Mouse (Mus musculus): ENCODE measurements at regions not wholly inside any gene's neighbourhood (a gene's known extent, or its start where the extent isn't known, plus 50 kb on each side); places are given as distances from the start of the nearest gene placed in this dataset.

DNA sequence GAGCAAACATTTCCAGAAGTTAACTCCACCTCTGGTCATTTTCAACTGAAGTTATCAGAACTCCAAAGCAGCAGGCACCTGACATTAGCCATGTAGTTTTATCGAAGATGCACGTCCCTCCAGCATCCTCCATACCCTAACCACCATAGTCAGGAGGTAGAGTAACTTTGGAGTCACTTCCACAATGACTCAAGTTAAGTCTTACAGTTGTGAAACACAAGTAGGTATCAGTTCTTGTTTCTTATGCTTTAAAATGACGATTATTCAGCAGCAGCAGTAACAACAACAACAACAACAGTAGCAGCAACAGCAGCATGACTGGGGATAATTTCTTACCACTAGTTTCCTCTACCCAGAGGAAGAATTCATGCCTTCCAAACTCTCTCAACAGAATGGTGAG lies 51.3 kb upstream of the Tank start:
- WGBS, result 84% methylated on average over 3 of the region's 3 CpGs
- Histone ChIP-seq H3K36me3 (ENCODE audit: control insufficient read depth, insufficient read depth, low read length) (no peaks in the 10 kb centered on the region), H3K4me3 (ENCODE audit: low read depth, low read length) (no peak overlapping the region), H3K9ac (ENCODE audit: low read depth, low read length) (no peak overlapping the region), H3K27me3 (replicated peaks; ENCODE audit: control insufficient read depth, insufficient read depth, low read length) (no peaks in the 10 kb centered on the region), H3K4me2 (ENCODE audit: low read depth, low read length) (no peak overlapping the region), H3K4me1 (ENCODE audit: control insufficient read depth, insufficient read depth, low read length) (no peaks in the 10 kb centered on the region), H3K9me3 (ENCODE audit: control insufficient read depth, low read length) (no peaks in the 10 kb centered on the region), H3K27ac (replicated peaks; ENCODE audit: low read depth, low read length) (no peak overlapping the region)
- DNase-seq (ENCODE audit: low spot score) (no peak), ATAC-seq (ENCODE audit: low read depth) (no peak)

DNA sequence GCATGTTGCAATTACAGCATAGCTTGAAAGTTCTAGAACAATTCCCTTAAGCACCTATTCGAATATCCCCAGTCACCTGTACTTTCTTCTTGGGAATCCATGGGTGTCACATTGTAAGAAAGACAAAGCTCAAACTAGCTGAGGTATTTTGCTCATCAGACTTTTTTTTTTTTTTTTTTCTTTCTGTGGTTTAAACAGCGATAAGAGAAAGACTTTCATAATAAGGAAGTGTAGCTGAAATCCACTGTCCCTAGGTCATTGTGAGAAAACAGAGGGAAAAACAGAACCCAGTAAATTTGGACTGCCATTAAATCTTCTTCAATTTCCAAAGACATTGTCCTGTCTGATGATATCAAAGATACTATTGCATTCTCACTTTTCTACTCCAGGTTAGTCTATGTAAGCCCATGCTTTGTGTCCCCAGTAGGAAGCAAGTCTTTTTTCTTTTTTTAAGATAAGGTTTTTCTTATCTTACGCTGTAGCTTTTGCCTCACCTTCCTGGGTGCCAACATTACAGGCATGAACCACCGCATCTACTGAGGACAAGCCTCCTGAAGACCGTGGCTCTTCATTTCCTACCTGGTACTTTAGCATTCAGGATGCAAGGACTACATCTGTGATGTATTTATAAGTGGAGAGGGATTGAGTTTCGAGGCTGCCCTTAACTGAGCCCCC lies 54.2 kb upstream of the Tank start:
- Histone ChIP-seq H3K36me3 (ENCODE audit: control insufficient read depth, insufficient read depth, low read length) (no peaks in the 10 kb centered on the region), H3K4me1 (ENCODE audit: control insufficient read depth, insufficient read depth, low read length) (no peaks in the 10 kb centered on the region), H3K27me3 (replicated peaks; ENCODE audit: control insufficient read depth, insufficient read depth, low read length) (no peaks in the 10 kb centered on the region), H3K9me3 (ENCODE audit: control insufficient read depth, low read length) (no peaks in the 10 kb centered on the region), H3K4me3 (ENCODE audit: low read depth, low read length) (no peak overlapping the region), H3K27ac (replicated peaks; ENCODE audit: low read depth, low read length) (no peak overlapping the region), H3K9ac (ENCODE audit: low read depth, low read length) (no peak overlapping the region), H3K4me2 (ENCODE audit: low read depth, low read length) (no peak overlapping the region)
- ATAC-seq (ENCODE audit: low read depth) (no peak), DNase-seq (ENCODE audit: low spot score) (no peak)
- 77% methylated on average over 6 of the region's 6 CpGs for WGBS

DNA sequence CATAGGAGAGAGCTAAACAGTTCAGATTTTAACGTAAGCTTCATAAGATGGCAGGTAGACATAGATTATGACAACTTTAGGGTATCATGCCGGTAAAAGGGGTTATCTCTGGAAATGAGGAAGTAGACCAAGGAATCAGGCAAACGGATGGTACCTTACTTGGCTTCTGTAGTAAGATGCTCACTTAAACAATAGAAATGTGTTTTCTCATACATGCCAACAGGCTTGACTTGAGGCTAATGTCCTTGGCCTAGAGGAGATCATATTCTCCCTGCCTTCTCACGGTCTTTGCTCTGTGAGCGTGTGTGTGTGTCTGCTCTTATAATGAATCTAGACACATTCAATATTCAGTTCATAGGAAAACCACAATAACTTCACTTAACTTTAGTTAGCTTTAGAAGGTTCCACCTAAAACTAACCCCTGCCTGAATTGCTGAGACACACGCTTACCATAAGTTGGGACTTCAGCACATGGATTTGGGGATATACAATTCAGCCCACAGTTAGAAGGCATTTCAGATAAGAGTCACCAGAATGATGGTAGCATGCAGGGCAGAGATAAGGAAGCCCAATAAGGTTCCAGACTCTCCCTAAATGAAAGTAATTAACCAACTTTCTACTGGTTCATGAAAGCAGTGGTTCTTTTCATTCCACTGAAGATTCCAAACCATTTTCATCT lies 63.8 kb upstream of the Tank start:
- H3K4me2 ChIP-seq (ENCODE audit: low read depth, low read length), result no peak overlapping the region
- no peak for DNase-seq (ENCODE audit: low spot score)
- H3K27ac ChIP-seq (replicated peaks; ENCODE audit: low read depth, low read length), result no peak overlapping the region
- no peaks in the 10 kb centered on the region for H3K4me1 ChIP-seq (ENCODE audit: control insufficient read depth, insufficient read depth, low read length)
- no peak for ATAC-seq (ENCODE audit: low read depth)
- no peak overlapping the region for H3K4me3 ChIP-seq (ENCODE audit: low read depth, low read length)
- 93% methylated on average over 6 of the region's 6 CpGs for WGBS
- no peaks in the 10 kb centered on the region for H3K36me3 ChIP-seq (ENCODE audit: control insufficient read depth, insufficient read depth, low read length)
- no peaks in the 10 kb centered on the region for H3K27me3 ChIP-seq (replicated peaks; ENCODE audit: control insufficient read depth, insufficient read depth, low read length)
- H3K9me3 ChIP-seq (ENCODE audit: control insufficient read depth, low read length), result peaks cover 4% of the 10 kb centered on the region; the same call in 1 of the 2 replicates
- H3K9ac ChIP-seq (ENCODE audit: low read depth, low read length), result no peak overlapping the region

DNA sequence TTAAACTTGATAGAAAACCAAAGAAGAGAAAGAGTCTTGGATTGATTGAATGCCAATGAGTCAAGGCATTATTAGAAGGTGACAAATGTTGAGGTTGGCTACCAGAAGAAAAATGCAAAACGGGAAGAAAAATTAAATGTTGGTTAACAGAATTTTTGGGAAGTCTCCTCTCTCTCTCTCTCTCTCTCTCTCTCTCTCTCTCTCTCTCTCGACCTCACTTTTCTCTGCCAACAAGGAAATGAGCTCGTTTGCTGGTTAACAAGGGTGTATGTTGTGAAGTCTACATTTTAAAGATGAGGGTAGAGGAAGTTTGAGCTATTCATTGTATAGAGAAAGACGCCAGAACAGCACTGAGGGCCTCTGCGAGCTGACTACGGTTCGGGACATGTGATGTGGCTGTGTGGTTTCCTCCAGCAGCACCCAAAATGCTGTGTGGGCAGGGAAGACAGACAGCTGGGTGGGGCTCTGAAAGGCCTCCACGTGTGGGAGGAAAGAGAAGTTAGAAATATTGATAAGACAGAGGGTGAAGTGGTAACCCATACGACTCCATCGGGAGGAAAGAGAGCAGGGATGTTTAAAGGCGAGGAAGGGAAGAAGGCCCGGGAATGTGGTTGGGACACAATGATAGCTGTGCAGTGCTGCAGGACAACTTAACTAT lies 64.5 kb upstream of the Tank start:
- Histone ChIP-seq H3K4me3 (ENCODE audit: low read depth, low read length) (no peak overlapping the region), H3K27me3 (replicated peaks; ENCODE audit: control insufficient read depth, insufficient read depth, low read length) (no peaks in the 10 kb centered on the region), H3K27ac (replicated peaks; ENCODE audit: low read depth, low read length) (no peak overlapping the region), H3K9me3 (ENCODE audit: control insufficient read depth, low read length) (peaks cover 4% of the 10 kb centered on the region; the same call in 1 of the 2 replicates), H3K36me3 (ENCODE audit: control insufficient read depth, insufficient read depth, low read length) (no peaks in the 10 kb centered on the region), H3K4me2 (ENCODE audit: low read depth, low read length) (no peak overlapping the region), H3K4me1 (ENCODE audit: control insufficient read depth, insufficient read depth, low read length) (no peaks in the 10 kb centered on the region), H3K9ac (ENCODE audit: low read depth, low read length) (no peak overlapping the region)
- WGBS, result 71% methylated on average over 12 of the region's 12 CpGs
- ATAC-seq (ENCODE audit: low read depth) (no peak), DNase-seq (ENCODE audit: low spot score) (no peak)

DNA sequence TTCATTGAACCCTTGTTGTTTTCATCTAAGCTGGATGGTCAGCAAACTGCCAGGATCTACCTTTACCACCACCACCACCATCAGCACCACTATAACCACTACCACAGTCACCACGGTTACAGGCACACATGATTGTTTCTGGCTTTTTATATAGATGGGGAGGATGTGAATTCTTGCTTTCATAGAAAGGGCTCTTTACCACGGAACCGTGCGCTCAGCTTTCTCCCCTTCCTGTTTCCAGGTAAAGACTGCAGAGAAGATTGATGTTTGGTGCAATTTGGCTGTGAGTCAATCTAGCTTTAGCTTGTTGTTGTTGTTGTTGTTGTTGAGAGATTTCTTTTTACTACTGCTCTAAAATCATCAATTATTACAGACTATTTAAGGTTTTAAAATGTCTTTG lies 74.8 kb upstream of the Tank start:
- H3K4me2 ChIP-seq (ENCODE audit: low read depth, low read length), result no peak overlapping the region
- H3K27me3 ChIP-seq (replicated peaks; ENCODE audit: control insufficient read depth, insufficient read depth, low read length), result no peaks in the 10 kb centered on the region
- DNase-seq (ENCODE audit: low spot score), result no peak
- no peaks in the 10 kb centered on the region for H3K4me1 ChIP-seq (ENCODE audit: control insufficient read depth, insufficient read depth, low read length)
- ATAC-seq (ENCODE audit: low read depth), result no peak
- H3K9ac ChIP-seq (ENCODE audit: low read depth, low read length), result no peak overlapping the region
- H3K27ac ChIP-seq (replicated peaks; ENCODE audit: low read depth, low read length), result no peak overlapping the region
- WGBS, result 81% methylated on average over 4 of the region's 4 CpGs
- H3K36me3 ChIP-seq (ENCODE audit: control insufficient read depth, insufficient read depth, low read length), result no peaks in the 10 kb centered on the region
- H3K9me3 ChIP-seq (ENCODE audit: control insufficient read depth, low read length), result peaks cover 4% of the 10 kb centered on the region; the same call in 1 of the 2 replicates
- H3K4me3 ChIP-seq (ENCODE audit: low read depth, low read length), result no peak overlapping the region

DNA sequence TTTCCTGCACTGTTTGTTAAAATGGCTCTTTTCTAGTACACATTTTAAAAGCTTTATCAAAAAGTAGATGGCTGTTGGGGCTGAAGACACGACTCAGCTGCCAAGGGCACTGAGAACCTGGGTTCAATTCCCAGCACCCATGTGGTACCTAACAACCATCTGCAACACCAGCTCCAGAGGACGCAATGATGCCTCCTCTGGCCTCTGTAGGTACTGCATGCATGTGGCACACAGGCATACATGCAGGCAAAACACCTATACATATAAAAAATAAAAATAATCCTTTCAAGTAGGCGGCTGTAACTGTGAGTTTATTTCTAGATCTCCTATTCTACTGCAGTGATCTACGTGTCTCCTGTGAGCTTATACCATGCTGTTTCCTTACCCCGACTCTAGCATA lies 76.5 kb upstream of the Tank start:
- DNase-seq (ENCODE audit: low spot score), result no peak

DNA sequence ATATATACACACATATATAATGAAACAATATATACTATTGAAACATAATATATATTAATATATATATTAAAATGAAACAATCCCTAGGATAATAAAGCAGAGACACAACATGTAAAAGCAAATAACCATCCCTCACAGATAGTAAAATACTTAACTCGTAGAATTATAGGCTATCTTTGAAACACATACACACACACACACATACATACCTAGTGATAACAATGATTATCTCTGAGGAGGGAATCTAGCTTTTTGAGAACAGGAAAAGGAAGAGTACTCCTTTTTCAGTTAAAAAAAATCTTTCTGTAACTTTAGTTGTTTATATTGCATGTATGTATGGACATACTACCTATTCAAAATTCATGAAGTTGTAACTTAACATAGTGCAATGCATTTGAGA lies 79.1 kb upstream of the Tank start:
- H3K36me3 ChIP-seq (ENCODE audit: control insufficient read depth, insufficient read depth, low read length), result no peaks in the 10 kb centered on the region
- DNase-seq (ENCODE audit: low spot score) (no peak), ATAC-seq (ENCODE audit: low read depth) (no peak)
- 88% methylated on average over 1 of the region's 1 CpGs for WGBS
- H3K9ac ChIP-seq (ENCODE audit: low read depth, low read length), result no peak overlapping the region
- H3K4me1 ChIP-seq (ENCODE audit: control insufficient read depth, insufficient read depth, low read length), result no peaks in the 10 kb centered on the region
- H3K4me2 ChIP-seq (ENCODE audit: low read depth, low read length), result no peak overlapping the region
- H3K4me3 ChIP-seq (ENCODE audit: low read depth, low read length), result no peak overlapping the region
- peaks cover 4% of the 10 kb centered on the region; the same call in 1 of the 2 replicates for H3K9me3 ChIP-seq (ENCODE audit: control insufficient read depth, low read length)
- H3K27ac ChIP-seq (replicated peaks; ENCODE audit: low read depth, low read length), result no peak overlapping the region
- H3K27me3 ChIP-seq (replicated peaks; ENCODE audit: control insufficient read depth, insufficient read depth, low read length), result no peaks in the 10 kb centered on the region

More for the DNA sequence above, 76.5 kb upstream of the Tank start:
- Histone ChIP-seq H3K4me3 (ENCODE audit: low read depth, low read length) (no peak overlapping the region), H3K9me3 (ENCODE audit: control insufficient read depth, low read length) (peaks cover 4% of the 10 kb centered on the region; the same call in 1 of the 2 replicates), H3K36me3 (ENCODE audit: control insufficient read depth, insufficient read depth, low read length) (no peaks in the 10 kb centered on the region), H3K9ac (ENCODE audit: low read depth, low read length) (no peak overlapping the region), H3K4me1 (ENCODE audit: control insufficient read depth, insufficient read depth, low read length) (no peaks in the 10 kb centered on the region), H3K27ac (replicated peaks; ENCODE audit: low read depth, low read length) (no peak overlapping the region), H3K27me3 (replicated peaks; ENCODE audit: control insufficient read depth, insufficient read depth, low read length) (no peaks in the 10 kb centered on the region), H3K4me2 (ENCODE audit: low read depth, low read length) (no peak overlapping the region)
- 89% methylated on average over 5 of the region's 5 CpGs for WGBS
- ATAC-seq (ENCODE audit: low read depth), result no peak

DNA sequence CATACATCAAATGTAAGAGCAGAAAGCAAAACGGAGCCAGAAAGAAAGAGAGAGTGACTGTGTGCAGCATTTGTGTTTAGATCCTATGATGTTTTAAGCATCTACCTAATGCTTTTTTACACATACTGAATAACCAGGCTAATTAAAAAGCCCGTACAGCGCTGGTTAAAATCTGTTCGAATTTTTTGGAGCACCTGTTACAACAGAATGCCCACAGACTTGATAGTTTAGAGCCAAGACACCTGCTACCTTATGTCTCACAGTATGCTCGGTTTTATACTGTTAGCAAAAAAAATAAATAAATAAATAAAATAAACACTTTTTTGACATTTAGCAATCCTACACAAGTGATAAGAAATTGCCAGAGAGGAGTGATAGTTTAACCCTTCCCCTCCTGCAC lies 80.5 kb upstream of the Tank start:
- H3K36me3 ChIP-seq (ENCODE audit: control insufficient read depth, insufficient read depth, low read length), result no peaks in the 10 kb centered on the region
- no peaks in the 10 kb centered on the region for H3K4me1 ChIP-seq (ENCODE audit: control insufficient read depth, insufficient read depth, low read length)
- H3K9ac ChIP-seq (ENCODE audit: low read depth, low read length), result no peak overlapping the region
- H3K9me3 ChIP-seq (ENCODE audit: control insufficient read depth, low read length), result peaks cover 4% of the 10 kb centered on the region; the same call in 1 of the 2 replicates
- ATAC-seq (ENCODE audit: low read depth) (no peak), DNase-seq (ENCODE audit: low spot score) (no peak)
- H3K4me2 ChIP-seq (ENCODE audit: low read depth, low read length), result no peak overlapping the region
- no peak overlapping the region for H3K4me3 ChIP-seq (ENCODE audit: low read depth, low read length)
- 66% methylated on average over 5 of the region's 5 CpGs for WGBS
- no peaks in the 10 kb centered on the region for H3K27me3 ChIP-seq (replicated peaks; ENCODE audit: control insufficient read depth, insufficient read depth, low read length)
- no peak overlapping the region for H3K27ac ChIP-seq (replicated peaks; ENCODE audit: low read depth, low read length)

Data from embryonic facial prominence, embryonic 14.5 days (tissue).